Mouse (Mus musculus): ENCODE data around the gene Olfr1174-ps. TPM values are rescaled to one million over a fixed set of nuclear protein-coding genes. Genes with fewer than 3 reads are reported as not detected.

The Olfr1174-ps gene
- total and polyA plus RNA-seq, 3 experiments = not detected

Other genes with a start within 250 kb of the Olfr1174-ps start
- not detected in 2 replicates for gene Olfr1163, start 243.3 kb downstream of the Olfr1174-ps start, total RNA-seq (2012; rRNA removed)
- not detected for gene Olfr1163, start 243.3 kb downstream of the Olfr1174-ps start, polyA plus RNA-seq (2012; ENCODE audit: insufficient read depth in 1 of 2, insufficient read length in 2 of 2, low read depth in 1 of 2, low replicate concordance in 2 of 2, missing spikeins in 1 of 2)
- not detected in 2 replicates for gene Olfr1164, start 221.2 kb downstream of the Olfr1174-ps start, total RNA-seq (2012; rRNA removed)
- gene Olfr1164, start 221.2 kb downstream of the Olfr1174-ps start, polyA plus RNA-seq (2012; ENCODE audit: insufficient read depth in 1 of 2, insufficient read length in 2 of 2, low read depth in 1 of 2, low replicate concordance in 2 of 2, missing spikeins in 1 of 2) = not detected
- not detected in 2 replicates for gene Olfr1166, start 186.9 kb downstream of the Olfr1174-ps start, total RNA-seq (2012; rRNA removed)
- not detected for gene Olfr1166, start 186.9 kb downstream of the Olfr1174-ps start, polyA plus RNA-seq (2012; ENCODE audit: insufficient read depth in 1 of 2, insufficient read length in 2 of 2, low read depth in 1 of 2, low replicate concordance in 2 of 2, missing spikeins in 1 of 2)
- gene Olfr1167, start 159.9 kb downstream of the Olfr1174-ps start, total RNA-seq (2012; rRNA removed) = not detected in 2 replicates
- gene Olfr1167, start 159.9 kb downstream of the Olfr1174-ps start, polyA plus RNA-seq (2012; ENCODE audit: insufficient read depth in 1 of 2, insufficient read length in 2 of 2, low read depth in 1 of 2, low replicate concordance in 2 of 2, missing spikeins in 1 of 2) = under 1 TPM in 1 of 2 experiments, not detected in 1; 0.26 TPM
- not detected in 2 replicates for gene Olfr1168, start 133.3 kb downstream of the Olfr1174-ps start, total RNA-seq (2012; rRNA removed)
- gene Olfr1168, start 133.3 kb downstream of the Olfr1174-ps start, polyA plus RNA-seq (2012; ENCODE audit: insufficient read depth in 1 of 2, insufficient read length in 2 of 2, low read depth in 1 of 2, low replicate concordance in 2 of 2, missing spikeins in 1 of 2) = not detected
- gene Olfr1170, start 86.8 kb downstream of the Olfr1174-ps start, total RNA-seq (2012; rRNA removed) = not detected in 2 replicates
- gene Olfr1170, start 86.8 kb downstream of the Olfr1174-ps start, polyA plus RNA-seq (2012; ENCODE audit: insufficient read depth in 1 of 2, insufficient read length in 2 of 2, low read depth in 1 of 2, low replicate concordance in 2 of 2, missing spikeins in 1 of 2) = not detected
- gene Olfr1173, start 35.3 kb downstream of the Olfr1174-ps start, total RNA-seq (2012; rRNA removed) = not detected in 2 replicates
- not detected for gene Olfr1173, start 35.3 kb downstream of the Olfr1174-ps start, polyA plus RNA-seq (2012; ENCODE audit: insufficient read depth in 1 of 2, insufficient read length in 2 of 2, low read depth in 1 of 2, low replicate concordance in 2 of 2, missing spikeins in 1 of 2)
- not detected in 2 replicates for gene Olfr1175-ps, start 12.1 kb upstream of the Olfr1174-ps start, total RNA-seq (2012; rRNA removed)
- gene Olfr1175-ps, start 12.1 kb upstream of the Olfr1174-ps start, polyA plus RNA-seq (2012; ENCODE audit: insufficient read depth in 1 of 2, insufficient read length in 2 of 2, low read depth in 1 of 2, low replicate concordance in 2 of 2, missing spikeins in 1 of 2) = under 1 TPM in 1 of 2 experiments, not detected in 1; 0.01 TPM
- gene Olfr1176, start 21.6 kb upstream of the Olfr1174-ps start, total RNA-seq (2012; rRNA removed) = not detected in 2 replicates
- gene Olfr1176, start 21.6 kb upstream of the Olfr1174-ps start, polyA plus RNA-seq (2012; ENCODE audit: insufficient read depth in 1 of 2, insufficient read length in 2 of 2, low read depth in 1 of 2, low replicate concordance in 2 of 2, missing spikeins in 1 of 2) = not detected
- not detected in 2 replicates for gene Olfr1177-ps, start 31.4 kb upstream of the Olfr1174-ps start, total RNA-seq (2012; rRNA removed)
- not detected for gene Olfr1177-ps, start 31.4 kb upstream of the Olfr1174-ps start, polyA plus RNA-seq (2012; ENCODE audit: insufficient read depth in 1 of 2, insufficient read length in 2 of 2, low read depth in 1 of 2, low replicate concordance in 2 of 2, missing spikeins in 1 of 2)
- not detected in 2 replicates for gene Olfr1178, start 71.9 kb upstream of the Olfr1174-ps start, total RNA-seq (2012; rRNA removed)
- not detected for gene Olfr1178, start 71.9 kb upstream of the Olfr1174-ps start, polyA plus RNA-seq (2012; ENCODE audit: insufficient read depth in 1 of 2, insufficient read length in 2 of 2, low read depth in 1 of 2, low replicate concordance in 2 of 2, missing spikeins in 1 of 2)
- not detected in 2 replicates for gene Olfr1179, start 91.3 kb upstream of the Olfr1174-ps start, total RNA-seq (2012; rRNA removed)
- gene Olfr1179, start 91.3 kb upstream of the Olfr1174-ps start, polyA plus RNA-seq (2012; ENCODE audit: insufficient read depth in 1 of 2, insufficient read length in 2 of 2, low read depth in 1 of 2, low replicate concordance in 2 of 2, missing spikeins in 1 of 2) = not detected
- not detected in 2 replicates for gene Olfr1180, start 104.0 kb upstream of the Olfr1174-ps start, total RNA-seq (2012; rRNA removed)
- gene Olfr1180, start 104.0 kb upstream of the Olfr1174-ps start, polyA plus RNA-seq (2012; ENCODE audit: insufficient read depth in 1 of 2, insufficient read length in 2 of 2, low read depth in 1 of 2, low replicate concordance in 2 of 2, missing spikeins in 1 of 2) = not detected
- not detected in 2 replicates for gene Olfr1181, start 111.0 kb upstream of the Olfr1174-ps start, total RNA-seq (2012; rRNA removed)
- not detected for gene Olfr1181, start 111.0 kb upstream of the Olfr1174-ps start, polyA plus RNA-seq (2012; ENCODE audit: insufficient read depth in 1 of 2, insufficient read length in 2 of 2, low read depth in 1 of 2, low replicate concordance in 2 of 2, missing spikeins in 1 of 2)
- gene Gm13757, start 134.0 kb upstream of the Olfr1174-ps start, total RNA-seq (2012; rRNA removed) = not detected in 2 replicates
- not detected for gene Gm13757, start 134.0 kb upstream of the Olfr1174-ps start, polyA plus RNA-seq (2012; ENCODE audit: insufficient read depth in 1 of 2, insufficient read length in 2 of 2, low read depth in 1 of 2, low replicate concordance in 2 of 2, missing spikeins in 1 of 2)
- not detected in 2 replicates for gene Olfr1183, start 139.7 kb upstream of the Olfr1174-ps start, total RNA-seq (2012; rRNA removed)
- under 1 TPM in 1 of 2 experiments, not detected in 1; 0.01 TPM for gene Olfr1183, start 139.7 kb upstream of the Olfr1174-ps start, polyA plus RNA-seq (2012; ENCODE audit: insufficient read depth in 1 of 2, insufficient read length in 2 of 2, low read depth in 1 of 2, low replicate concordance in 2 of 2, missing spikeins in 1 of 2)
- not detected in 2 replicates for gene Olfr1184, start 168.5 kb upstream of the Olfr1174-ps start, total RNA-seq (2012; rRNA removed)
- not detected for gene Olfr1184, start 168.5 kb upstream of the Olfr1174-ps start, polyA plus RNA-seq (2012; ENCODE audit: insufficient read depth in 1 of 2, insufficient read length in 2 of 2, low read depth in 1 of 2, low replicate concordance in 2 of 2, missing spikeins in 1 of 2)
- not detected in 2 replicates for gene Olfr1185-ps1, start 178.2 kb upstream of the Olfr1174-ps start, total RNA-seq (2012; rRNA removed)
- gene Olfr1185-ps1, start 178.2 kb upstream of the Olfr1174-ps start, polyA plus RNA-seq (2012; ENCODE audit: insufficient read depth in 1 of 2, insufficient read length in 2 of 2, low read depth in 1 of 2, low replicate concordance in 2 of 2, missing spikeins in 1 of 2) = not detected
- gene Olfr1186, start 203.4 kb upstream of the Olfr1174-ps start, total RNA-seq (2012; rRNA removed) = not detected in 2 replicates
- gene Olfr1186, start 203.4 kb upstream of the Olfr1174-ps start, polyA plus RNA-seq (2012; ENCODE audit: insufficient read depth in 1 of 2, insufficient read length in 2 of 2, low read depth in 1 of 2, low replicate concordance in 2 of 2, missing spikeins in 1 of 2) = not detected
- gene Olfr1188, start 241.8 kb upstream of the Olfr1174-ps start, total RNA-seq (2012; rRNA removed) = not detected in 2 replicates
- not detected for gene Olfr1188, start 241.8 kb upstream of the Olfr1174-ps start, polyA plus RNA-seq (2012; ENCODE audit: insufficient read depth in 1 of 2, insufficient read length in 2 of 2, low read depth in 1 of 2, low replicate concordance in 2 of 2, missing spikeins in 1 of 2)